Mouse (Mus musculus) olfactory bulb, adult 2 months (tissue): ENCODE results near the gene Olfr1014. TPM values are rescaled to one million over a fixed set of nuclear protein-coding genes. Genes with fewer than 3 reads are reported as not detected.

Source experiments
- H3K27ac ChIP-seq: fragments of 200-500 bp; 2 replicates; pipeline ENCODE4 v1.5.1; 2012; ENCODE audit warnings: low read depth, low read length; ENCODE audit not compliant: insufficient read depth
- H3K4me1 ChIP-seq: fragments of 200-500 bp; 2 replicates; pipeline ENCODE4 v1.6.1; 2012; ENCODE audit warnings: low read length; ENCODE audit not compliant: control insufficient read depth, insufficient read depth
- H3K4me3 ChIP-seq: fragments of 200-500 bp; 2 replicates; pipeline ENCODE4 v1.5.1; 2012; ENCODE audit warnings: mild to moderate bottlenecking, low read depth, low read length, moderate library complexity; ENCODE audit not compliant: insufficient read depth
- CTCF ChIP-seq: fragments of 200-500 bp; IDR thresholded peaks from 2 replicates; pipeline ENCODE4 v1.5.1; 2012; ENCODE audit warnings: low read depth, mild to moderate bottlenecking, low read length, moderate library complexity; ENCODE audit not compliant: insufficient read depth
- POLR2A ChIP-seq: fragments of 200-500 bp; IDR thresholded peaks from 2 replicates; pipeline ENCODE4 v1.6.1; 2012; ENCODE audit warnings: mild to moderate bottlenecking, low read depth, low read length, moderate library complexity; ENCODE audit not compliant: insufficient read depth
- WGBS: fragments of 180-500 bp; shearing (Covaris S2); methylation state at CpG from one replicate; pipeline ENCODE4 v1.1.7; 2018; 5-methylcytosine and 5-hydroxymethylcytosine counted together
- polyA plus RNA-seq: library from polyadenylated mRNA; stranded (reverse); fragments of >200 nt; gene quantifications from 2 replicates; pipeline ENCODE4 v1.2.4, GENCODE M21; 2012; ENCODE audit warnings: low replicate concordance; ENCODE audit not compliant: missing spikeins, insufficient read depth, insufficient read length

Olfr1014 gene
- polyA plus RNA-seq = not detected in 2 replicates

DNA sequence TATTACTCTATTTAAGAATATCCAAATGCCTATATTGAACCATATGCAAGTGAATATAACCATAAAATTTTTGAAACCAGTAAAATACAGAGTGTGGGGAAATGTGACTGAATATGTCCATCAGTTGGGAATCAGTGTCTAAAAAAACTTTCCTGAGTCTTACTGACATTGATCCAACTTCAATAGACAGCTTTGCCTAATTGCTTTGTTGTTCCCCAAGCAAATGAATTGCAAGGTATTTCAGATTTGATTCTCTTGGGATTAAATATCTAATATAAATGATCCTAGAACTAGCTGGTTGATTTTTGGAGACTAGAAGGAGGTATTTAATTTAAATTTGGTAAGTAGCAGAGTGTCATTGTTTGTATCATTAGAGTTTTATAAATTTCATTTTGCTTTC, at the start of gene Olfr1014:
TSS of gene Olfr1014 (plus strand) at position 301 of the 400 bp plus-strand sequence.
- Histone ChIP-seq H3K4me1 (no peaks in the 10 kb centered on the region), H3K4me3 (no peak within 1 kb of the TSS), H3K27ac (no peak within 1 kb of the TSS)
- TF ChIP-seq CTCF (no peak), POLR2A (no peak)

DNA sequence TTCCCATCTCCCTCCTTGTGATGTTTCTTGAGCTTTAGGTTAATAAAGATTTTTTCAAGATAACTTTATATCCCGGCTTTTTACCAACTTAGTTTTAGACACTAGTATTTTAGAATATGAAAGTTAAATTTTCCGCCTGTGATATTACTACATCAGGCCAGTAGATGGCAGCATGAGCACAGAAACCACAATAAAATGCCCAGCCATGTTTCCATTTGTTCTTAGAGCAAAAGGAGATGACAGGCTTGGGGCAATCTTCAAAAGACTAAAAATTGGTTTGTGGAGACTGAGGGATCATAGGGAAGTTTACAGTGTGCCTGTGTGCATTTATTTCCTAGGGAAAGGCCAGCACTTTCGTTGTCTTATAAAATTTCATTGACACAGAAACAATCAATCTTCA, 46.7 kb upstream of the Olfr1014 start:
- TF ChIP-seq CTCF (no peak), POLR2A (no peak)
- Histone ChIP-seq H3K27ac (no peak overlapping the region), H3K4me3 (no peak overlapping the region), H3K4me1 (no peaks in the 10 kb centered on the region)
- 11% methylated on average over 3 of the region's 3 CpGs for WGBS

DNA sequence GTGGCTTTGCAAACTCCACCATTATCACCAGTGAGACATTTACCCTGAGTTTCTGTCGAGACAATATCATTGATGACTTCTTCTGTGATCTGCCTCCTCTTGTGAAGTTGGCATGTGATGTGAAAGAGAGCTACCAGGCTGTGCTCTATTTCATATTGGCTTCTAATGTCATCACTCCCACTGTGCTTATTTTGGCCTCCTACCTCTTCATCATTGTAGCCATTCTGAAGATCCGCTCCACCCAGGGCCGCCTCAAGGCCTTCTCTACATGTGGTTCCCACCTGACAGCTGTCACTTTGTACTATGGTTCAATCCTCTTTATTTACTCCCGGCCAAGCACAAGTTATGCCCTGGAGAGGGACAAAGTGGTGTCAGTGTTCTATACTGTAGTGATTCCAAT, 18.7 kb upstream of the Olfr1014 start:
- WGBS = 80% methylated on average over 4 of the region's 4 CpGs
- Histone ChIP-seq H3K4me3 (no peak overlapping the region), H3K4me1 (no peaks in the 10 kb centered on the region), H3K27ac (no peak overlapping the region)
- TF ChIP-seq CTCF = no peak
- TF ChIP-seq POLR2A = no peak

DNA sequence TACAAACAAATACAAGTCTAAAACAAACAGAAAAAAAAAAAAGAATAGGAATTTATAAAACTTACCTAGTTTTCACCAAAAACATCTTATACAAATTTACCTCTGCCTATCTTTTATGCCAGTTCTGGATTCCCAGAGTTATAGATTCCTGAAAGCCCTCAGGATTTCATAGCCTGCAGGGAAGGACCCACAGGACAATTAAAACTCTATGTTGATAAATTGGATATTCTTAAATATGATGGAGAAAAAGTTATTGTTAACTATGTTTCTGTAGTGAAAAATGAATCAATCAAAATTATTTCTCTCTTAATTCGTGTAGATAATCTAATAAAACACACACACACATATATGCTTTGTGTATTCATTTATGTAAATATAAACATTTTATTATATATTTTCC, 9.8 kb upstream of the Olfr1014 start, which contains the start of gene Olfr1012:
TSS of gene Olfr1012 (minus strand) at position 101 of the 400 bp plus-strand sequence.
- no peak within 1 kb of the TSS for H3K4me3 ChIP-seq
- TF ChIP-seq CTCF (no peak), POLR2A (no peak)
- WGBS = 71% methylated on average over 1 of the region's 1 CpGs
- no peaks in the 10 kb centered on the region for H3K4me1 ChIP-seq
- no peak within 1 kb of the TSS for H3K27ac ChIP-seq

DNA sequence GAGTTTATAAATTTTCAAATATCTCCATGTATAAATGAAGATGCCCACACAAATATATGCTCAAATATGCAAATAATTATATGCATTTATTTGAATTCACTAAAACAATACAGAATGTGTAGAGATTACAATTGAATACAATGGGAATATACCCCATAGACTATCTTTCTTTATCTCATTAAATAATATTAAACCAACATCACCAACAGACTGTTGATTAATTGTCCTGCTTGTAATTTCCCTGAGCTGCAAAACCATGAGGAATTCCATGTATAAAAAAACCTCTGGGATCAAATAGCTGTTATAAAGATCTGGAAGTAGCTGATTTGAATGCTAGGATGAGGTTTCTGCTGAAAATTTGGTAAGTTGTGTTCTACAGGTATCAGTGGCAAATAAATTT, 5.7 kb upstream of the Olfr1014 start, which contains the start of gene Olfr1013:
TSS of gene Olfr1013 (plus strand) at position 301 of the 400 bp plus-strand sequence.
- no peak within 1 kb of the TSS for H3K27ac ChIP-seq

DNA sequence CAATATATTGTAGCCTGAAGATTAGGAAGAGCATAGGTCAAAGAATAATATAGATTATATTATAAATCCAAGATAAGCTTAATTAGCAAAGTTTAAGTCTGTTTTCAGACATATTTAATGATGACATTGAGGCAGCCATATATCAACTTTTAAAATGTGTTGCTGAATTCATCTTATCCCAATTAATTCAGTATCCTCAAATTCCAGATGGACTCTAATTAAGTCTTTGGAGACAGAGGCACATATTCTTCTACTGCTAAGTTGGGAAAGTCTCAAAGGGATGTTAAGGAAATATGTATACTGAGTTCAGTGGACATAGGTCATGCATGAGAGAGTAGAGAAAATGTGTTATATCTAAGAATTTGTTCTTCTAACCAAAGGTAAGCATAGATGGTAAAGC, 9.2 kb downstream of the Olfr1014 start, which contains the start of gene Olfr1015:
TSS of gene Olfr1015 (plus strand) at position 301 of the 400 bp plus-strand sequence.
- H3K27ac ChIP-seq = no peak within 1 kb of the TSS
- no peak within 1 kb of the TSS for H3K4me3 ChIP-seq
- no peaks in the 10 kb centered on the region for H3K4me1 ChIP-seq
- TF ChIP-seq CTCF = no peak
- no peak for TF ChIP-seq POLR2A

More for the DNA sequence above, 5.7 kb upstream of the Olfr1014 start, which contains the start of gene Olfr1013:
- Histone ChIP-seq H3K4me1 (no peaks in the 10 kb centered on the region), H3K4me3 (no peak within 1 kb of the TSS)
- TF ChIP-seq CTCF (no peak), POLR2A (no peak)

DNA sequence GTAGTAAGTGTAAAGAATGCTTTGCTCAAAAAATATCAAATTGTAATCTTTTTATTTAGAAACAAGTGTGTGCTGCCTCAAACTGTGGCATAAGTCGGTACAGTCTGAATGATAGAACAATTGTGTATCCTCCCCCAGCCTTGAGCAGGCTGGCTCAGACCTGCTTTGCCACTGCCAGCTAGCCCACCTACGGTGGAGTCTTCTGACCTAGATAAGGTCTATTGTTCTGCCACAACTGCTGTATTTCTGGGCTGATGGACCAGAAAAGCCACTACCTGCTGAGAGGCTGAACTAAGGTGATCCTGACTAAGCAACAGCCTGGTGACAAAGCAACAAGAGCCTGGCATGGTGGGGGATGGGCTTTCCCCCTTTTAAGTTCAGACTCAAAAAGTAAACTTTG, 19.8 kb downstream of the Olfr1014 start:
- no peak overlapping the region for H3K4me3 ChIP-seq
- TF ChIP-seq CTCF = no peak
- no peak for TF ChIP-seq POLR2A
- no peaks in the 10 kb centered on the region for H3K4me1 ChIP-seq
- 11% methylated on average over 2 of the region's 2 CpGs for WGBS
- no peak overlapping the region for H3K27ac ChIP-seq

DNA sequence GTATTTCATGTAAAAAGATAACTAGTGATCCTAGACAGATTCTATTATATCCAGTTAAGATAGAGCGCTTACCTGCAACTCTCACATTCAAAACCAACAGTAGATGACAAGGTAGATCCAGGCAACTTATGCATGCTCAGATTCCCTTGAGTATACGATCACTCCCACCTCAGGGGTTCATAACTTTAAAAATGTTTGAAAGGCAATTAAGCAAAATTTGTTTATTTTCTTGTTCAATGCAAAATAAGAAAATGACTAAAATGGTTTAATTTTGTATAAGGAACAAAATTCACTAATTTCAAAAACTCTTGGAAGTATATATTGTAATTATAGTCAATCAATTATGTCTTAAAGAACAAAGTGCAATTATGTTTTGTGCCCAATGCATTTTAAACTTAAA, 29.9 kb downstream of the Olfr1014 start, which contains the start of gene Olfr1016:
TSS of gene Olfr1016 (minus strand) at position 101 of the 400 bp plus-strand sequence.
- TF ChIP-seq POLR2A (no peak), CTCF (no peak)
- no peak within 1 kb of the TSS for H3K4me3 ChIP-seq
- H3K27ac ChIP-seq = no peak within 1 kb of the TSS
- WGBS = 93% methylated on average over 2 of the region's 2 CpGs
- H3K4me1 ChIP-seq = no peaks in the 10 kb centered on the region

DNA sequence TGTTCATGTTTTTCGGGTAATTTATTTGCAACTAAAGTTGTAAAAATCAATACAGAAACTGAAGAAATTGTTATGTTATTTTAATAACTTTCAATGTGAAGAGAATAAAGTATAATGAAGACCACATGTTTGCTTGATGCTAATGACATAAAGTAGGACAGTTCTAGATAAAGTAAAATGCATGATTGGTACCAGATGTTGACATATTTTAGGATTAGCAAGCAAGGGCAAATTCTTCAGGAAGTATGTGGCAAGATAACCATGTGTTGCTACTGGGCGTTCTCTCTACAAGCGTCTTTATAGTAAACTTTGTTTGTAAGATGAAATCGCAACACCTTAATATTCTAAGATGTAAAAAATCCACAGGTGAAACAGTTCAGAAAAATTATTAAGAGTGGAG, 32.0 kb downstream of the Olfr1014 start:
- WGBS = 92% methylated on average over 4 of the region's 4 CpGs
- no peaks in the 10 kb centered on the region for H3K4me1 ChIP-seq

DNA sequence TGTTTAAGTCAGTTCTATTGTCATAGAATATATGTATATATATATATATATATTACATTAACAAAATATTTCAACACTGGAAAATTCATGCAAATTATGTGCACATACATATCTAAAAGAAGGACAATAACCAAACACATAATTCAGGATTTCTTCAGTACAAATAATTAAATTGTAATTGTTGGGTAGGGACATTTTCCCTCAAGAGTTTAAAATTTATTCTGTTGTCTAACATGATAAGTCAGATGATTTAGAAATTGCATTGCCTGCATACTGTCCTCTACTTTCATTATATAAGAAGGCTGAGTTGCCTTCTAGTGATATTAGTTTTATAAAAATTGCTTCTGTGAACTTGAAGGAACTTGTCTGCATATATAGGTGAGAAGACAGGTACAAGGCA, 45.7 kb downstream of the Olfr1014 start, which contains the start of gene Olfr1018:
TSS of gene Olfr1018 (plus strand) at position 301 of the 400 bp plus-strand sequence.
- Histone ChIP-seq H3K4me1 (no peaks in the 10 kb centered on the region), H3K27ac (no peak within 1 kb of the TSS), H3K4me3 (no peak within 1 kb of the TSS)
- TF ChIP-seq POLR2A = no peak
- no peak for TF ChIP-seq CTCF

More for the DNA sequence above, 32.0 kb downstream of the Olfr1014 start:
- Histone ChIP-seq H3K4me3 (no peak overlapping the region), H3K27ac (no peak overlapping the region)
- TF ChIP-seq CTCF (no peak), POLR2A (no peak)

Other genes with a start within 250 kb of the Olfr1014 start
- not detected in 2 replicates for gene Olfr996, start 193.5 kb upstream of the Olfr1014 start, polyA plus RNA-seq
- not detected in 2 replicates for gene Olfr998, start 183.8 kb upstream of the Olfr1014 start, polyA plus RNA-seq
- gene Olfr1000, start 160.8 kb upstream of the Olfr1014 start, polyA plus RNA-seq = not detected in 2 replicates
- gene Olfr1002, start 122.0 kb upstream of the Olfr1014 start, polyA plus RNA-seq = not detected in 2 replicates
- not detected in 2 replicates for gene Olfr154, start 108.3 kb upstream of the Olfr1014 start, polyA plus RNA-seq
- not detected in 2 replicates for gene Olfr1006, start 93.9 kb upstream of the Olfr1014 start, polyA plus RNA-seq
- gene Olfr1008, start 83.3 kb upstream of the Olfr1014 start, polyA plus RNA-seq = not detected in 2 replicates
- not detected in 2 replicates for gene Olfr1009, start 57.3 kb upstream of the Olfr1014 start, polyA plus RNA-seq
- gene Olfr1012, start 9.9 kb upstream of the Olfr1014 start, polyA plus RNA-seq = not detected in 2 replicates
- gene Olfr1013, start 5.6 kb upstream of the Olfr1014 start, polyA plus RNA-seq = not detected in 2 replicates
- gene Olfr1015, start 9.3 kb downstream of the Olfr1014 start, polyA plus RNA-seq = not detected in 2 replicates
- gene Olfr1016, start 29.8 kb downstream of the Olfr1014 start, polyA plus RNA-seq = not detected in 2 replicates
- gene Olfr1018, start 45.8 kb downstream of the Olfr1014 start, polyA plus RNA-seq = not detected in 2 replicates
- not detected in 2 replicates for gene Olfr1019, start 72.8 kb downstream of the Olfr1014 start, polyA plus RNA-seq
- gene Olfr1020, start 74.3 kb downstream of the Olfr1014 start, polyA plus RNA-seq = not detected in 2 replicates
- gene Olfr1022, start 95.9 kb downstream of the Olfr1014 start, polyA plus RNA-seq = not detected in 2 replicates
- not detected in 2 replicates for gene Olfr1023, start 112.9 kb downstream of the Olfr1014 start, polyA plus RNA-seq
- gene Olfr1024, start 132.3 kb downstream of the Olfr1014 start, polyA plus RNA-seq = not detected in 2 replicates
- not detected in 2 replicates for gene Olfr1025-ps1, start 142.5 kb downstream of the Olfr1014 start, polyA plus RNA-seq
- gene Olfr1026, start 148.8 kb downstream of the Olfr1014 start, polyA plus RNA-seq = not detected in 2 replicates
- not detected in 2 replicates for gene Olfr1028, start 177.7 kb downstream of the Olfr1014 start, polyA plus RNA-seq
- not detected in 2 replicates for gene Olfr1029, start 201.2 kb downstream of the Olfr1014 start, polyA plus RNA-seq
- gene Olfr1030, start 206.6 kb downstream of the Olfr1014 start, polyA plus RNA-seq = not detected in 2 replicates
- gene Olfr1031, start 217.6 kb downstream of the Olfr1014 start, polyA plus RNA-seq = not detected in 2 replicates
- gene Olfr1032, start 232.8 kb downstream of the Olfr1014 start, polyA plus RNA-seq = not detected in 2 replicates
- gene Olfr1033, start 247.9 kb downstream of the Olfr1014 start, polyA plus RNA-seq = not detected in 2 replicates